Mouse (Mus musculus) brain, embryonic 14.5 days (tissue): ENCODE data around the gene Fbxl5.

Experiments
- CTCF ChIP-seq: fragments of 200-500 bp; IDR thresholded peaks from 2 replicates; pipeline ENCODE4 v1.5.1; 2012; ENCODE audit warnings: inconsistent platforms, mild to moderate bottlenecking, moderate library complexity, borderline replicate concordance; ENCODE audit not compliant: insufficient read depth, insufficient read length; ENCODE audit errors: extremely low read depth
- POLR2A ChIP-seq: fragments of 200-500 bp; IDR thresholded peaks from 2 replicates; pipeline ENCODE4 v1.6.1; 2012; ENCODE audit warnings: mild to moderate bottlenecking, inconsistent platforms, borderline replicate concordance; ENCODE audit not compliant: poor library complexity, insufficient read depth, insufficient read length, severe bottlenecking; ENCODE audit errors: extremely low read depth

GRCm38 (mm10) chr5:43860670-43861431 is 39.4 kb upstream of the Fbxl5 start:
- TF ChIP-seq POLR2A (no peak), CTCF (no peak)
